Mouse (Mus musculus) liver, embryonic 16.5 days (tissue): ENCODE results near the gene Zfp213. TPM values are rescaled to one million over a fixed set of nuclear protein-coding genes. Genes with fewer than 3 reads are reported as not detected.

Source experiments
- ATAC-seq: fragments of 200-750 bp; cut with Nextera tagmentation; 2 replicates; pipeline ENCODE4 v1.8.0; 2017; ENCODE audit warnings: low read depth, mild to moderate bottlenecking, moderate number of reproducible peaks, moderate library complexity
- H3K27ac ChIP-seq: fragments of 300-500 bp; sonication (generic); 2 replicates; pipeline ENCODE4 v1.5.1; 2014; ENCODE audit warnings: mild to moderate bottlenecking, low read length
- H3K27me3 ChIP-seq: fragments of 300-500 bp; sonication (generic); 2 replicates; pipeline ENCODE4 v1.6.1; 2014; ENCODE audit warnings: low read depth, low read length, mixed read lengths; ENCODE audit not compliant: control insufficient read depth, insufficient read depth
- H3K36me3 ChIP-seq: fragments of 300-500 bp; sonication (generic); 2 replicates; pipeline ENCODE4 v1.6.1; 2014; ENCODE audit warnings: mild to moderate bottlenecking; ENCODE audit not compliant: control insufficient read depth, insufficient read depth
- H3K4me1 ChIP-seq: fragments of 300-500 bp; sonication (generic); 2 replicates; pipeline ENCODE4 v1.6.1; 2014; ENCODE audit warnings: low read depth, low read length, mixed read lengths; ENCODE audit not compliant: control insufficient read depth
- H3K4me2 ChIP-seq: fragments of 300-500 bp; sonication (generic); 2 replicates; pipeline ENCODE4 v1.6.1; 2014; ENCODE audit warnings: low read depth, low read length, mixed read lengths
- H3K4me3 ChIP-seq: fragments of 300-500 bp; sonication (generic); 2 replicates; pipeline ENCODE4 v1.5.1; 2014; ENCODE audit warnings: low read depth, mild to moderate bottlenecking, low read length
- H3K9ac ChIP-seq: fragments of 300-500 bp; sonication (generic); 2 replicates; pipeline ENCODE4 v1.6.1; 2014; ENCODE audit warnings: low read depth, low read length
- H3K9me3 ChIP-seq: fragments of 300-500 bp; sonication (generic); replicated peaks from 2 replicates; pipeline ENCODE4 v1.6.1; 2016; ENCODE audit warnings: low read length; ENCODE audit not compliant: control insufficient read depth
- WGBS: fragments of 180-500 bp; shearing (Covaris S2); extraction: QIAGEN DNeasy Blood & Tissue Kit; methylation state at CpG from one replicate; pipeline ENCODE4 v1.1.7; 2014; ENCODE audit not compliant: insufficient replicate concordance; 5-methylcytosine and 5-hydroxymethylcytosine counted together
- polyA plus RNA-seq: library from polyadenylated mRNA; unstranded; fragments of >200 nt; fragmentation: Nextera tagmentation; extraction: Ambion mirVana; gene quantifications from 2 replicates; pipeline ENCODE4 v1.2.1, GENCODE M21; 2015

The Zfp213 gene
- polyA plus RNA-seq, 1 experiment from 2014 or later, result 5.3 TPM

DNA sequence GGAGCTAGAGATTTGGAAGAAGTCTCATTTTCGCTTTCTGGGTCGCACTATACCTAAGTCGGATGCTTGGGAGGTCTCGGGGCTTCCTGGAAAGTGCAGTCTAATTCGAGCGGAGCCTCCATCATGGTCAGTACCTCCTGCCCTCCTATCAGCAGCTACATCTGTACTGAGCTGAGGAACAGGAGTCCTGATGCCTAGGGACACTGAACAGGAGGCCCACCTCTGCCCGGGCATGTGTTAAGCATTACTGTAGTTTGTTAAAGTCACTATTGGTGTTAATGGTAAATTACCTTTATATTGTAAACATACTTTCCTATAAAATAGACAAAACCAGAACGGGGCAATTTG lies 304 bp upstream of the Zfp213 start:
- WGBS, result under 1% methylated on average over 8 of the region's 8 CpGs
- Histone ChIP-seq H3K27ac (peak overlapping the region; percentile 97), H3K36me3 (peaks cover 6% of the 10 kb centered on the region), H3K9me3 (no peaks in the 10 kb centered on the region), H3K4me3 (peak overlapping the region; percentile 92), H3K4me2 (peak overlapping the region; percentile 82), H3K4me1 (peaks cover 16% of the 10 kb centered on the region), H3K27me3 (no peaks in the 10 kb centered on the region), H3K9ac (peak overlapping the region; percentile 86)
- ATAC-seq, result peak; percentile 79

DNA sequence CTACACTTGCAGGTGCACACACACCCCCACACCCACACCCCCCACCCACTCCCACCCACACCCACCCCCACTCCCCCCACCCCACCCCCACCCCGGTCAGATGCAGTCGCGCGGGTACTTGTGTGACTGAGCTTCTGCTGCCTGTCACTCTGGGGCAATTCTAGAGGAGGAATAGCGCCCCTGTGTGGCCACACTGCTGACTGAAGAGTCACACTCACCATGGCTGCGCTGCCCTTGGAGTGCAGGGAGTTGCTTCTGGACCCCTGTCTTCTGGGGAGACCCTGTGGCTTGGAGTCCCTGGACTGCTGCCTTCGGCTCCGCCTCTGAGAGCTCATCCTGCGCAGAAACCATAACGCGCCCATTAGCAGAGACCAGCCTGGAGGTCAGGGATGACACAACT lies 4.3 kb downstream of the Zfp213 start:
- peaks cover 22% of the 10 kb centered on the region for H3K36me3 ChIP-seq

DNA sequence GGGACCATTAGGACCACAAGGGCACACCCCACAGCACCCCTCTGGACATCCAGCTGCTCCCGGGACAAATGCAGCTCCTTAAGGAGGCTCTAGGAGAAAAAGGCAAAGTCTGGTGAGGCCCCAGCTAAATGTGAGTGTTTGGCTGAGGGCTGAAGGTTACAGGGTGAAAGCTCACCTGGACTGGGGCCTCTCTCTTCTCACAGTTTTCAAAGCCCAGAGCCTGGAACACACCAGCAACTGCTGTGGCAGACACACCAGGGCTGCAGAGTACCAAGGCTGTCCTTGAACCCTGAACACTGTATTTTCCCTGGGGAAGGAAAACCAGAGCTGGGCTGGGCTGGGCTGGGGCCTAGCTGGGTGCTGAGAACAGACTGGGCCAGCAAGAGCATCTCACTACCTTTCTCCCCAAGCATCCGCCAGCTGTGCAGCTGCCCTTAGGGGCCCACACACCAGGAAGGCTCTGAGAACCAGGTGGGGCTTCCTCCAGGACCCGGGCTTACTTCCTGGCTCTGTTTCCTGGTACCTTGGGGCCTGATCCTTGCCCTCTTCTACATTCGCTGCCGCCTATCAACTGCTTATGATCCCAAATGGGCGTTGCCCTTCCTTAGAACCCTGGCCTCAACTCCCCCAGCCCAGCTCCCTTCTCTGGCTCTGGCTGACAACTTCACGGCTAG lies 8.7 kb downstream of the Zfp213 start:
- Histone ChIP-seq H3K9ac (0 out of 2 replicates have a peak overlapping the region, but pooled peaks have one; percentile 13), H3K27ac (no peak overlapping the region)
- no peak for ATAC-seq

More for the DNA sequence above, 4.3 kb downstream of the Zfp213 start:
- no peaks in the 10 kb centered on the region for H3K9me3 ChIP-seq
- WGBS, result 51% methylated on average over 11 of the region's 11 CpGs
- H3K4me3 ChIP-seq, result no peak overlapping the region
- H3K4me2 ChIP-seq, result no peak overlapping the region
- no peak overlapping the region for H3K27ac ChIP-seq
- H3K9ac ChIP-seq, result no peak overlapping the region
- H3K4me1 ChIP-seq, result peaks cover 9% of the 10 kb centered on the region
- H3K27me3 ChIP-seq, result no peaks in the 10 kb centered on the region
- no peak for ATAC-seq

DNA sequence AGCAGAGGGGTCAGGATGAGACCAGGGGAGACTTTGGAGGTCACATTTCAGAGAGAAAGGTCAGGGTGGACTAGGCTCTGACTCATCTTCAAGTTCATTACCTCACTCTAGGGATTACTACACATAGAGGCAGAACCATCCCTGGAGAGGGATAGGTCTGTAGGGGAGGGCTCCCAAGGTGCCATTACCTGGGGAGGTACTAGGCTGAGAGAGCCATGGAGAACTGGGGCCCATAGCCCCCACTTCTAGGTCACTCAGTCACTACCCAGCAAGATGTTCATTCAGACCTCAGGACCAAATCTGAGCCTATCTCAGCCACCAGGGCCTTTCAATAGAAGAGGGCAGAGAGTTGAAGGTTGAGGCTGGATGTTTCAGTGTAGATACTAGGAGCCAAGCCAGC lies 9.7 kb downstream of the Zfp213 start:
- H3K4me2 ChIP-seq, result no peak overlapping the region
- no peak for ATAC-seq
- no peak overlapping the region for H3K4me3 ChIP-seq
- H3K9ac ChIP-seq, result no peak overlapping the region
- H3K4me1 ChIP-seq, result peaks cover 30% of the 10 kb centered on the region
- H3K9me3 ChIP-seq, result no peaks in the 10 kb centered on the region
- peaks cover 15% of the 10 kb centered on the region; the same call in 1 of the 2 replicates for H3K36me3 ChIP-seq
- H3K27me3 ChIP-seq, result no peaks in the 10 kb centered on the region
- H3K27ac ChIP-seq, result no peak overlapping the region

More for the DNA sequence above, 8.7 kb downstream of the Zfp213 start:
- no peaks in the 10 kb centered on the region for H3K27me3 ChIP-seq
- H3K4me3 ChIP-seq, result no peak overlapping the region
- no peaks in the 10 kb centered on the region for H3K9me3 ChIP-seq
- no peak overlapping the region for H3K4me2 ChIP-seq
- H3K36me3 ChIP-seq, result peaks cover 15% of the 10 kb centered on the region; the same call in 1 of the 2 replicates
- peaks cover 21% of the 10 kb centered on the region for H3K4me1 ChIP-seq
- WGBS, result 59% methylated on average over 7 of the region's 7 CpGs

DNA sequence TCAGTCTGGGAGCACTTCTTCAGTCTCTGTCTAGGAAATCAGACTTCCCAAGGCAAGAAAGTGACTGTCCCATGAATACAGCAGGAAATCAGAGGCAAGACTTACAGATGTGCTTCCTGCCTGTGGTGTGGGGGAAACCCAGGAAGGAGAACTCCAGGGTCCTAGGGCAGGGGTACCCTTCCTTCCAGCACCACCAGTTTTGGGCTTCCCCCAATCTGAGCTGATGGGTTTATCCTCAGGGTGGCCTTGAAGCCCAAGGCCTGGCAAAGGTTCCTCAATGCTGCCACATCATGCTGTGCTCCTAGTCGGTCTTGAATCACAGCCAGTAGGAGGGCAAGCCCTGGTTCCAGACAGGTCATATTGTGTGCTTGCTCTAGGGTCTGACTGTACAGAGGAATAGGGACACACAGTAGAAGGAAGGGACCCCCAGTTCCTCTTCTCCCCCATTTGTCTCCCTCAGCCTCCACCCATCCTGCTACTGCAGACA lies 10.4 kb downstream of the Zfp213 start:
- H3K9me3 ChIP-seq, result no peaks in the 10 kb centered on the region
- no peak overlapping the region for H3K4me3 ChIP-seq
- no peak overlapping the region for H3K4me2 ChIP-seq
- H3K36me3 ChIP-seq, result peaks cover 15% of the 10 kb centered on the region; the same call in 1 of the 2 replicates
- no peak overlapping the region for H3K9ac ChIP-seq
- peaks cover 36% of the 10 kb centered on the region for H3K4me1 ChIP-seq
- H3K27ac ChIP-seq, result no peak overlapping the region
- H3K27me3 ChIP-seq, result no peaks in the 10 kb centered on the region
- no peak for ATAC-seq
- 45% methylated on average over 1 of the region's 1 CpGs for WGBS

DNA sequence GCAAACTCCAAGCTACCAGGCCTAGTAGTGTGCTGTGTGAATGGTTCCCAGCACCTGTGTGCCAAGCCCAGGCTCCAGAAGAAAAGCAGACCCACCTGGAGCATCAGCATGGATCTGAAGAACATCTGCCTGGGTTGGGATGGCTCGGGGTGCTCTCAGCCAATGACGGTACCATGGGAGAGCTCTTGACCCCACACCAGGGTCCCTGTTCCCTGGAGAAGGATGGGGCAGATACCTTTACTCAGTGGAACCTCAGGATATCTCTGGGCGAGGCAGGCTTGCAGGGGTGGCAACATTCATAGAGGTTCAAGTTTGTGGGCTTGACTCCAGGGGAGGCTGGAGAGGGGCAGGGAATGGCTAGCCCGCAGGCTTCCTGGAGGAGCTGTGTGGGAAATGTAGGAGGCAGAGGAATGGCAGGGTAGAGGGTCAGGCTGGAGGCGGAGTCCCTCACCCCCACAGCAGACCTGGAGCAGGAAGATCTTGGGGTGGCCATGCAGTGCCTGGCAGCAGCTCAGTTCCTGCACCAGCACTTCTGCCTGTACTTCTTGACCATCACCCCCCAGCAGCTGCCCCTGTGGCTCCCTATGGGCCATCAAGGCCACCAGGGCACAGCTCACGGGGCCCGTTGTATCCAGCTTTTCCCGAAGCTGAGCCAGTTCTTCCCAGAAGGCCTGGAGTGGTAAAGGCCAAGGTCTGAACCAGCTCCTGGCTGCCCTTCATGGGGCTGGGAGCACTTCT lies 11.0 kb downstream of the Zfp213 start:
- H3K4me3 ChIP-seq, result no peak overlapping the region
- H3K9me3 ChIP-seq, result no peaks in the 10 kb centered on the region
- H3K27me3 ChIP-seq, result no peaks in the 10 kb centered on the region
- peaks cover 37% of the 10 kb centered on the region for H3K4me1 ChIP-seq
- 67% methylated on average over 8 of the region's 8 CpGs for WGBS
- H3K27ac ChIP-seq, result peak overlapping the region; percentile 49
- no peak overlapping the region for H3K4me2 ChIP-seq
- no peak overlapping the region for H3K9ac ChIP-seq
- peaks cover 14% of the 10 kb centered on the region; the same call in 1 of the 2 replicates for H3K36me3 ChIP-seq
- no peak for ATAC-seq

DNA sequence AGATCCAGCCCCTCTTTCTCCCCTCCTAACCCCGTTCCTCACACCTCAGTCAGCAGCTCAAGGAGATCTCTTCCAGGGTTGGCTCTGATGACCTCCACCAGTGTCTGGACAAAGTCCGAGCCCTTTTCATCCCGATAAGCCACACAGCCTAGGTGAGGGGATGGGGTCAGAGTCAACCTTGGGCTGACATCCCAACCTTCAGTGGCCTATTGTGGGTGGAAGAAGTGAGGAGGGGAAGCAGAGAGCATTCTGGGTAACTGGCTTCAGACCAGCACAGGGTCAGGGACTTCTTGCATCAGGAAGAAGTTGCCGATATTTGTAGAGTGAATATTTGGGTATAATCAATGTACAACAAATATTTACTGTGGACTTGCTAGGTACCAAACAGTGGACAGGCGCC lies 12.1 kb downstream of the Zfp213 start:
- ATAC-seq, result peak; percentile 56
- no peak overlapping the region for H3K9ac ChIP-seq
- 55% methylated on average over 5 of the region's 5 CpGs for WGBS
- peaks cover 37% of the 10 kb centered on the region for H3K4me1 ChIP-seq
- H3K4me2 ChIP-seq, result no peak overlapping the region
- H3K27ac ChIP-seq, result peak overlapping the region; percentile 66
- no peaks in the 10 kb centered on the region for H3K27me3 ChIP-seq
- no peaks in the 10 kb centered on the region for H3K9me3 ChIP-seq
- peaks cover 4% of the 10 kb centered on the region; the same call in 1 of the 2 replicates for H3K36me3 ChIP-seq
- no peak overlapping the region for H3K4me3 ChIP-seq

DNA sequence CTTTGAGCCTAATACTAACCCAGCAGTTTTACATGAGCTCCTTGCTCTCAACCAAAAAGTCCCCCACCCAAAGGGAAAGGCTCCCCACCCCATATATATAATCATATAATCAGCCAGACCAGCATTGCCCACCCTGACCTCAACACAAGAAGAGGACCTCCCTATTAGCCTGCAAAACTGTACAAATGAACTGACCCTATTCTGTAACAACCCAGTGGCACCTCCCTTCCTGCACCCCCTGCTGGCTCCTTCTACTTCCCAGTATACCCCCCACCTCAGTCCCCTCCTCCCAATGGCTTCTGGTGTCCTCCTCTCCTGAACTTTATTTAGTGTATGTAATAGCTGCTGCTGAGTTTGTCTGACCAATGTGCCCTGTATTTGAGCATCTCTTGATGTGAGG lies 12.6 kb downstream of the Zfp213 start:
- peak overlapping the region; percentile 87 for H3K27ac ChIP-seq
- no peaks in the 10 kb centered on the region for H3K9me3 ChIP-seq
- H3K4me2 ChIP-seq, result peak overlapping the region; percentile 89
- H3K9ac ChIP-seq, result no peak overlapping the region; the same call in 1 of the 2 replicates
- peaks cover 37% of the 10 kb centered on the region for H3K4me1 ChIP-seq
- no peak for ATAC-seq
- H3K36me3 ChIP-seq, result no peaks in the 10 kb centered on the region
- H3K4me3 ChIP-seq, result peak overlapping the region; percentile 82
- H3K27me3 ChIP-seq, result no peaks in the 10 kb centered on the region

DNA sequence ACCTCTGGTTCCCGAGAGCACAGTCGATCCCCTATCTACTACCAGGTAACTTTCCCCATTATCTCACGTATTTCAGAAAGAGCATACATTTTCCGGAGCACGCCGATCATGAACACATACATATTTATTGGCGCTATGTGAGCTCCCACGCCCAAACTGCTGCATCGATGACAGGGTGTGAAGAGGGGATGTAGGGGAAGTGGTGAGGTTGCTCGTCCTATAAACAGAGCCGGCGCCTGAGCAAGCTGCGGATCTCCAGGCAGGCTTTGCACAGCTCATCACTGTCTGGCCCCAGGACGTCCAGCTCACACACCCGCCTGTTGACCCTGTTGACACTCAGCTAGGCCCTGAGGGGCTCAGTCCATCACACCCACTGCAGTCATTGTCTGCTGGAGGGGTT lies 13.2 kb downstream of the Zfp213 start:
- no peak for ATAC-seq

More for the DNA sequence above, 13.2 kb downstream of the Zfp213 start:
- Histone ChIP-seq H3K36me3 (no peaks in the 10 kb centered on the region), H3K27me3 (no peaks in the 10 kb centered on the region), H3K9ac (peak overlapping the region; percentile 79), H3K9me3 (no peaks in the 10 kb centered on the region), H3K27ac (peak overlapping the region; percentile 87), H3K4me1 (peaks cover 40% of the 10 kb centered on the region), H3K4me2 (peak overlapping the region; percentile 89), H3K4me3 (peak overlapping the region; percentile 82)
- WGBS, result under 1% methylated on average over 15 of the region's 15 CpGs
